Mouse (Mus musculus) gastrocnemius, postnatal 4 days (tissue): ENCODE results near the gene Slc29a1. TPM values are rescaled to one million over a fixed set of nuclear protein-coding genes. Genes with fewer than 3 reads are reported as not detected.

Source experiments
- DNase-seq, 2 experiments: peaks; one replicate each; pipeline ENCODE4 v3.0.0; 2021 to 2022; ENCODE audit warnings: low spot score in 2 of 2, mixed read lengths in 2 of 2
- total RNA-seq, 2 experiments: library from RNA; stranded (reverse); gene quantifications; 2 replicates each; pipeline ENCODE4 v1.2.3; 2021

Slc29a1 gene
- total RNA-seq, 2 experiments from 2014 or later = 148 to 166 TPM

DNA sequence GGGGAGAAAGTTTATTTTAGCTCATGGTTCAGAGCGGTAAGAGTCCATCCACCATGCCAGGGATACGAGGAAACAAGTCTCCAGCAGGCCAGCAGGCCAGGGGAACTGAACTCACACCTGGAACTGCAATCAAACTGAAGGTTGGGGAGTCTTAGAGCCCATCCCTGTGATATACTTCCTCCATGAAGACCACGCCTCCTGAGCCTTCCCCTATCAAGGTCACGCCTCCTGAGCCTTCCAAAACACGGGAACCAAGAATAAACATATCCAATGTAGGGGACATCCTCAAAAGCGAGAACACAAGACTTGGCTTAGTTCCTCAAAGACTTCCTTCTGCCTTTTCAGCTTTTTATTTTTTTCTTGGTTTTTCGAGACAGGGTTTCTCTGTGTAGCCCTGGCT lies 13.5 kb upstream of the Slc29a1 start:
- DNase-seq = no peak

DNA sequence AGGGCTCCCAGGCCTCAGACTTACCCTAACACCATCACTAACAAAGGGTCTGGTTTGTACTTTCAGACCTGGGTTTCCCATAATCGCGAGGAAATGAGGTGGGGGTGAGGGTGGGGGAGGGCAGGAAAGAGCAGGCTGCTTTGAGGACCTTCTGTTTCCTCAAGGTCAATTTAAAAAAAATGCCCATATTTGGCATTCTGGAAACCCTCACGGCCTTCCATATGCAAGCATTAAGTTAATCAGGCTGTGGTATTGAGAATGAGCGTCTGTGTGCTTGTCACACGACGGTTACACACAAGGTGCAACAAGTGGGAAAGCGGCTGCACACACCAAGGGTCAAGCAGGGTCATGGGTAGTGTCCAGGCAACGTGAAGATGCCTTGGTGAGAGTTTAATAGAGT lies 12.6 kb upstream of the Slc29a1 start:
- DNase-seq = no peak

DNA sequence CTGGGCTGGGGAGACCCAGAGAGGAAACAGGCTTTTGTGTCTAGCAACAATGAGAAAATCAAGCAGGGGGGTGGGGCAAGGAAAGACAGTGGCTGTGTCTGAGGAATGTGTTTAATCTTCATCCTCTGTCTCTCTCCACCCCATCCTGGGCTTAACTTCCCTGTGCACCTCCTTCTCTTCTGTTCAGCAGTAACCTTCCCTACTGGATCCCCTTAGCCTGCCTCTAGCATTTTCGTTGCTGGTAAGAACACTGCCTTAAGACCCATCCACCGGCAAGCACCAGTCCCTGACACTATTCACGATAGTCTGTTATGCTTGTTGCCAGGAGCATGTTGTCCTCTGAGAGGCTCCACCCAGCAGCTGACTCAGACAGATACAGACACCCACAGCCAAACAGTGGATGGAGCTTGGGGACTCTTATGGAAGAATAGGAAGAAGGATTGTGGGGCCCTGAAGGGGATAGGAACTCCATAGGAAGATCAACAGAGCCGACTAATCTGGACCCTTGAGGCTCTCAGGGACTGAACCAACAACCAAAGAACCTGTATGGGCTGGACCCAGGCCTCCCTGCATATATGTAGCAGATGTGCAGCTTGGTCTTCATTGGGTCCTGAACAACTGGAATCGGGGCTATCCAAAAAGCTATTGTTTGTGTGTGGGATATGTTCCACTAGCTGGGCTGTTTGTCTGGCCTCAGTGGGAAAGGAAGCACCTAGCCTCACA lies 10.9 kb upstream of the Slc29a1 start:
- DNase-seq = peak in 1 of 2 experiments; percentile 33

DNA sequence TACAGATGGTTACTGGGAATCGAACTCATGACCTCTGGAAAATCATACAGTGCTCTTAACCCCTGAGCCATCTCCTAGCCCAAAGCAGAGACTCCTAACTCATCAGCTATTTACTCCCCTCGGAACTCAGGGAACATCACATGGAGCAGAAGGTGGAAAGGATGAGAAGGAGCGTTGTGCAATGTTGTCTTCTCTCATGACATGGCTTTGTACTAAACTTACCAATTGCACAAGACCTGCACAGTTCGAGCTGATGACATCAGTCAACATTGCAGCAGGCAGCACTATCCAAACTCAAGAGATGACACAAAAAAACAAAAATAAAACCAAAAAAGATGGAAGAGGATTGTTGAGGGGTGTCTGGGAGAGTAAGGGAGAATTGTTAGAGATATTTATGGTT lies 9.0 kb upstream of the Slc29a1 start:
- DNase-seq = no peak

DNA sequence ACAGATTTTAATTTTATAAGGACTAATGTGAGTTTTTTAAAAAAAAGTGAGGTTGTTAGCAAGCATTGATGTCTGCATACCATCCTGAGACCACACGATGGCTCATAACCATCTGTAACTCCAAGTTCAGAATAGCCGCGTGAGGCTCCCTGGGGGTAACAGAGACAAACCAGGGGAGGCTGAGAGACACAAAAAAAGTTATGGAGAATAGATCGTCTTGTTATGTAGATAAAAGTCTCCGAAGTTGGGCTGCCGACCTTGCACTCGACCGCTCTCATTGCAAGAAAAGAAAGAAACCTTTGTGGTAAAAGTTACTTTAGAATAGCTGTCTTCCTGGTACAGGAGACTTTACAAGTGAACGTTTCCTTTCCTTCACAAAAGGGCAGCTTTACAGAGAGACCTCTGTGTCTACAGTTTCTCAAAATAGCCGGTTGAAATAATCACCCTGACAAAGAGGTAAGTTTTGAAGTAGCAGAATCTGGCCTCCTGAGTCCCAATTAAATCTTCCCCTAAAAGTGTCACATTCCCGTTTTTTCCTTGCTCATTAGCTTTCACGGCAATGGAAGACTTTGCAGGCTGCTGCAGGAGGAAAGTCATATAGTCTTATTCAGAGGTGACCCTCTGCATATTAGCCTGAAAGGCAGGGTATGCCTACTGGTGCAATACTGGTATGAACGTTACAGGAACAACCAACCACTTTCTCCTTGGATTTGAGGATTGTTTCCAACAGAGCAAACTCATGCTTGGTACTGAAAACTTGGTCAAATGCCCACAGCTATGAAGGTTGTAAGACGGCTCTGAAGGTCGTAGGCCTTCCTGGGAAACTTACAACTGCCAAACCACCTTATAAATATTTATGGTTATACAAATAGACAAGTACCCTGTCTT lies 7.8 kb upstream of the Slc29a1 start:
- DNase-seq = no peak

DNA sequence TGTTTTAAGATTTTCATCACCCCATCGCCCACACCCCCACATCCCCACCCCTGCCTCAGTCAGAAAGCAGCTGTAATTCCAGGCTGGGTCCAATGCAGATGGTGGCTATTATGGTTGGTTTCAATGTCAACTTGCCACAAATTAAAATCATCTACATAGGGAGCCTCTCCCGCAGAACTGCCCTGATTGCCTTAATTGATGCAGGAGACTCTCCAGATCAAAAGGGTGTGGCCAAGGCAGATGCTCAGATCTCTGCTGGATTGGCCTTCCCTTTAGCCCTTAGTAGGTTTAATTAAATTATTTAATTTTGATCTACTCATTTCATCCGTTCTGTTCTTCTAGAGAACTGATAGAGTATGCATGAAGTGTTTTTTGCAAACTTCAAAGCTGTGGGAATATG lies 3.6 kb upstream of the Slc29a1 start:
- no peak for DNase-seq

DNA sequence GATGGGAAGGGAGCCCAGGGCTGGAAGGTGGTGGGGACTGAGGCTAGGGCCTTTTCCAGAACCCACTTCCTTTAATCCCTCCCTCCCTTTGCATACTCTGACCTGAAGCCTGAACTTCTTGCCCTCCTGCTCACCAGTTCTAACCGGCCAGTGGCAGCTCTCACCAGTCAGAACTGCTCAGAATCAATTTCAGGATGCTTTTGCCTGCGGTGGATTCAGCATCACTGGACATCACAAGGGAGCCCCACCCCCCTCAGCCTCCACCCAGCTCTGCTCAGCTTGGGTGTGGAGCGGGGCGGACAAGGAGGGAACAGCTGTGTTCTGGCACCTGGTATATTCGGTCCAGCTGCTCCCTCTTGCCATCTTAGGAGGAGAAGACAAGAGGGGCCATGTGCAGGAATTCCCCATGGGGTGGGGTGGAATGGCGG lies 2.5 kb upstream of the Slc29a1 start, which contains the start of gene Mymx:
Gene Mymx (minus strand): TSS at position 226 of the 428 bp plus-strand sequence.
- no peak for DNase-seq

DNA sequence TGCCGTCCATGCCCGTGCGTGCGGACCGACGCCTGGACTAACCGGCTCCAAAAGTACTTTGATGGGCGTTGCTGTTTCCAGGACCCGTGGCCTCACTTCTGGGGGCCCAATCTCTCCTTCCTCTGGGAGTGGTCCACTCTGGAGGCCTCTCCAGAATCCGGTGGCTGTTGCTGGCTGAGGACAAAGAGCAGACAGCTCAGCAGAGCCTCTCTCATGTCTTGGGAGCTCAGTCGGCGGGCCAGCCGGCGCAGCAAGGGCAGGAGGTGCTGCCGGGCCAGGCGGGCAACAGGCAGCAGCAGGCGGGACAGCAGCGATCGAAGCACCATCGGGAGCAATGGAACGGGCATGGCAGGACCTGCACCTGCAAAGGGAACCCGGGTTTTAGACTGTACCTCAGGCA lies 1.9 kb upstream of the Slc29a1 start:
- no peak for DNase-seq

DNA sequence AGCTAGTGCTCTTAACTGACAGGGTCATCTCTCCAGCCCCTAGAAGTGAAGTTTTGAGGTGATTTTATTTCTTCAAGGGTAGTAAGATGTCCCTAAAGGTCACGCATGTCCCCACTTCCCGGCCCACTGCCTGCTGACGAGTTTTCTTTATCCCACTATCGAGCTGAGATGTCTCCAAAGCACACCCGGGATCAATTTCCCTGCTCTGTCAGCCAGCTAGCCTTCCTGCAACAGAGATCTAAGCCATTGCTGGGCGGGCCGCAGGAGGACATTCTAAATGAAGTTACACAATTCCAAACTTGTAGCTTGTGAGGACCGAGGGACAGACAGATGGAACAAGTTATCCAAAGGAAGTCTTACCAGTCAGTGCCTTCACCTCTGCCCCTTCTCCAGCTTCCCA lies 861 bp upstream of the Slc29a1 start:
- no peak for DNase-seq

DNA sequence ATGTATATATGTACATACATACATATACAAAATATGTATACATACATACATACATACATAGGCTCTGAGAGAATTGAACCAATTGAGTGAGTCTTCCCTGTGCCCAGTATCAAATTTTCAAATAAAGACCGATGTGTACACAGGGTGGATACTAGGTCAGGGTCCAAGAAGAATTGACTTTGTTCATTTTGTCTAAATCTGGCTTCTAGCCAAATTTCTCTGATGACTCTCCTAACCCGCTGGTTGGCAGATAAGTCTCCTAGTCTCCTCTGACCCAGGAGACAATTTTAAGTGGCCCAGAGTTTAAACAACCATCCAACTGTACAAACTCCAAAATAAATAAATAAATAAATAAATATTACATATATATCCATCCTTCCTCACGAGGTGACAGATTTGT lies 515 bp downstream of the Slc29a1 start:
- no peak for DNase-seq

DNA sequence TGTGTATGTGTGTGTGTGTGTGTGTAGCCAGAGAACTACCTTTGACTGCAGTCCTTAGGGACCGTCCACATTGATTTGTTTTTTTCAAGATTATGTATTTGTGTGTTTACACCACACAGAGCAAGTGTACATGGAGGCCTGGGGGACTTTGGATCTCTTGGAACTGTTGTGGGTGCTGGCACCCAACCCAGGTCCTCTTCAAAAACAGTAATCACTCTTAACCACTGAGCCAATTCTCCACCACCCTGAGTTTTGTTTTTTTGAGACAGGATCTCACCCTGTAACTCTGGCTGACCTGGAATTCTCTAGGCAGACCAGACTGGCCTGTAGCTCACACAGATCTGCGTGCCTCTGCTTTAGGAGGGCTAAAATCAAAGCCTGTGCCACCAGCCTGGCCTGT lies 1.0 kb downstream of the Slc29a1 start:
- no peak for DNase-seq

DNA sequence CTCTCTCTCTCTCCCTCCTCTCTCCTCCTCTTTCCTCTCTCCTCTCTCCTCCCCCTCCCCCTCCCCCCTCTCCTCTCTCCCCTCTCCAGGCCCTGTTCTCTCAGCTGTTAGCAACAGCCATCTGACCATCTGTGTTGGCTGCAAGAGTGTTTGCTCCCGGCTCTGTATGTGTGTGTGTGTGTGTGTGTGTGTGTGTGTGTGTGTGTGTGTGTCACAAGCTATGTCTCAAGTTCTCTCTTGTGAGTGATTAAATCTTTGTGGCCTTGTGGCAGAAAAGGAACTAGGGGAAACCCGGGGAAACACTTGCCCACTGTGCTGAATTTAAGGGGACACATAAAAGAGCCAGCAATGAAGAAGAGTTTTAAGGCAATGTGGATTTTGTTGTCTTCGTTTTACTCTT lies 1.6 kb downstream of the Slc29a1 start:
- peak in 1 of 2 experiments; percentile 61 for DNase-seq

DNA sequence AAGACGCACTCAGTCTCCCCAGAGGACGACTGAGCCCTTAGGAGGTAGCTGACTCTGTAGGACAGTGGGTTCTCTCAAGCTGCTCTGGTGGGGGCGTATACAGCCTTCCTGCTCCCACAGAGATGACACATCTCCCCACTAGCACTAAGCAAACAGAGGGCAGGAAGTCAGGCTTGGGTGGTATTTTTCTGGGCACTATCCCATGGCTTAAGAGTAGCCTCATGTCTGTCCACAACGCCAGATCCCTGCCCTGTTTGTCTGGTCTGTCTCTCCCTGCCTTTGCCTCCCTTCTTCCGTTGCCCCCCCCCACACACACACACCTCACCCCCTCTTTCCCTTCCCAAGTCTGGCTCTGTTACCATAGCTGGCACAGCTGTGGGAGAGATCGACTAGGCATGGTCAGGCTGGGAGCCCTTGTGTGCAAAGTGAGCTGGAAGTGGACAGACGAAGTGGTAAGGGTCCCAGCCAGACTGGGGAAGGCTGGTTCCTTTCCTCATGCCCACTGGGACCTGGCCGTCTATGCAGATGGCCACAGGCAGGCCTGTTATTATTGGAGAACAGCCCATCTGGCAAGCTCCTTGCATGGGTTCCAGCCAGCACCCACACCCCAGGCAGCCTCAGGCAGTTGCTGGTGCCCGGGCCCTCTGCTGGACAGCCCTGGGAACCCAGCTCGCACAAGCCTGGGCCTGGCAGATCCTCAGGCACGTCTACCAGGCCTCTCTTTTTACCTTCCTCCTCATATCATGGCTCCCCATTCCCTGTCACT lies 2.6 kb downstream of the Slc29a1 start:
- DNase-seq = peak; percentile 63 to 82

DNA sequence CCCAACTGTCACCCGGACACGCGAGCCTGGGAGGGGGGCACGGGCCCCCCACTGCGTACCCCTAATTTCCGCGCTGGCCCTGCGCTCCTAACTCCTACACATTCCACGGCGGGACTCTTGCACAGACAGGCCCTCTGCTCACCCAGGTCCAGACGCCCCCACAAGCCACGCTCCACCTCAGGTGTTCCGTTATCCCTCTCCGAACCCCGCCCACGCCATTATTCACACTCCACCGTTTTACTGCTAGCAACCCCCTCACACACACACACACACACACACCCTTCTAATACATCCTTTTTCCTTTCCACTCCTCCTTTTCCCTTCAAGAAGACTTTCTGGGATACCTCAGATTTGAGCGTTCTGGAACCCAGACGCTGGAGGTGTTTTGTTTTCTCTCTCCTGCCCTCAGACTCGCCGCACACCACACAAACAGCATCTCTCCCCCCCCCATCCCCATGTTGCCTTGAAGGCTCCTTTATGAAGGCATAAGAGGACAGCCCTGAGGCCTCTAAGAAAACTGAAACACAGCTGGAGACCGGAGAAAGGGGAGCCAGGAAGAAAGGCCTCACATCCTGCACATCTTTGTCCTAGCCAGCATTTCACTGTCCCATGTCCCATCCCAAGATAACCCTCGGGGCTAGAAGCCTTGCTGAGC lies 3.5 kb downstream of the Slc29a1 start:
- peak in 1 of 2 experiments; percentile 41 for DNase-seq

DNA sequence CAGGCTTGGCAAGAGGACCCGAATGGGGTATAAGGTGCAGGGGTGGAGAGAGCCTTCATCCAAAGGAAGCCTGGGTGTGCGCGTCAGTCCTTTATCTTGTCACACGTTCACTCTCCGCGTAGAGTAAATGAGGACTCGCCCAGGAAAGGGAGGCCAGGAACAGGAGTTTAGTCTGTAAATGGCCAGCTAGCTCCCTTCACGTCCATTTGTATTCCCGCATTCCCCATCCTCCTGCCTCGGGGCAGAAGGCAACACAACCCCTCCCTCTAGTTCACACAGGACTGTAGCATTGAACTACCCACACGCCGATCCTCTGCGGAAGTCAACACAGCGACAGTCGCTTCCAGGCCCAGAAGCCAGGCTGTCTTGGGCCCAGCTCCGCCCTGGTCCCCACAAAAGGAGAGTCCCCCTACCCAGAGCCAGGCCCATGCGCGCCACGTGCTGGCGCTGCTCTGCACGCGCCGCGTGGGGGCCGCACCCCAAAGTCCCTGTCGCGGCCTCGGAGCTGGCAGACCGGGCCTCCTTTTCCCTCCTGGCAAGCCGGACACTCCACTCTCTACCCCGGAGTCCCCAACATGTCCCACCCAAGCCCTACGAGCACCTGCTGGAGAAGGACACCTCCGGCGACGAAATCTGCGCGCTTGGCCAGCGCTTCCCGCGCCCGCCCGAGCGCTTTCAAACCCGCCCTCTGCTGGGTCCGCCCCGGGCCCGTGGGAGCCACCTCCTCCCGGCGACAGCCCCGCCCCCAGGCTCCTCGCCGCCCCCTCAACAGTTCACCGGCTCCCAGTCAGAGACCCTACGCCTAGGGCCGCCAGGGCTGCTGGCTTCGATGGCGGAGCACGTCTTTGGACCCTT lies 4.3 kb downstream of the Slc29a1 start:
- peak; percentile 86 to 87 for DNase-seq

DNA sequence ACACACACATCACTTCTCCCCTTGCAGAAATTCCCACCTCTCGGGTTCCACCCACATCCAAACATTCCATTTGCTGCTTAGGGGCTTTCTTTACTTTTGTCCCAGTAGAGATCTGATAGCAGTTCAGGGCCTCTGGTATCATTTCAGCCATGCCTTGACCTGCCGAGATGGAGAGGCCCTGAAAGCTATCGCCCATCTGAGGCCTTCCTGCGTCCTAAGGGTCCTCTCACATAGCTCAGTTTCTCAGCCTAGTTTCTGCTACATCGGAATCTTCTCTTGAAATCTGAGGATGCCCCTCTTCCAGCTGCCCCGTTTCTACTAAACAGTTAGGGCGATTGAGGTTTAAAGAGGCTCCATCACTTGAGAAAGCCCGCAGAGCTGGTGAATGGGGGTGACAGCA lies 5.2 kb downstream of the Slc29a1 start:
- no peak for DNase-seq

DNA sequence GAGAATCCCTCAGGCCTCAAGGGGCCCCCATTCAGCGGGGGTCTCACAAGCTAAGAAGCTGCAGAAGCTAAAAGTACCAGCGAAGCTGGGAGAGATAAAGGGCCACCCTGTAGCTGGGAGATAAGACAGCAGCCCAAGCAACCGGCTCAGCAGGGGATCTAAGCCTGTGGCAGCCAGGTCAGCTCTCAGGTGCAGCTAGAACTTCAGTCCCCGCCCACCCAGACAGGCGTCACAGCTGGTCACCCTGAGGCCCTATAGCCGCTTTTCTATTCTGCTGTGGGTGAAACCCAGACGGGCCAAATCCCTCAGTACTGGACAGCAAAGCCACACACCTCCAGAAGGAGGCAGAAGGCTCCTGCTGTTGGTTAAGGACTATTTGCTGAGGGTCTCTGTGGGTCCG lies 5.9 kb downstream of the Slc29a1 start:
- DNase-seq = no peak

DNA sequence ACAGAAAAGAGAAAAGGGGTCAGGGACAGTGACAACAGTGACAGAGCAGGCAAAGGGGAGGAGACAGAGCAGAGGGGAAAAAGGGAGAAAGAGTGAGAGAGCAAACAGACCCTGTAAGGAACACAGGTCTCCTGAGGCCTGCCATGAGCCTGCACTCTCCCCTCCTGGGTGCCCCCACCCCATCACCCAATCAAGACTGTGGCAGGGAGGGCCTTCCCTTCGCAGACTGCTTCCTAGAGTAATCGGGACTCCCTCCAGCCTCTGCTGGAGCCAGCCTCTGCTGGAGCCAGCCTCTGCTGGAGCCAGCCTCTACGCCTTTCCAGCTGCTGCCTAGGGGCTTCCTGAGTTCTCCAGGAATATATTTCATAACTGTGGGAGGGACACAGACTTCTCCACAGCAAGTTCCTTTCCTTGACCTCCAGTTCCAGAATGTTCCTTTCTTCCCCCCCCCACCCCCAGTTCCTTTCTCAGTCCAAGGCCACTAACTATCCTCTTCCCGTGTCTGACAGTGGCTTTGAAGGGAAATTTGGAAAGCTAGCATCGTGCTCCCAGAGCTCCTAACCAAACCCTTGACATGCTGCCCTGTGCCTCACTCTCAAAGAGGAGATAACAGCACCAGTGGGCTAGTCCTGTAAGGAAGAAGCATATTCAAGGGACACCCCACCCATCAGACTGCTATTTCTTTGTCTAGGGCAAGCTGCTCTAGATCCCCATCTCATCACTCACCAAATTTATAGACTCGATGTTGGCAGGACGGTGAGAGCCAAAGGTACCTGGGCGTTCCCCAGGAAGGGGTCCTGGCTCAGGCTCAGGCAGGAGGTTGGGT lies 6.6 kb downstream of the Slc29a1 start:
- DNase-seq = peak in 1 of 2 experiments; percentile 61
